Mouse (Mus musculus): ENCODE data around the gene Itga6. TPM values are rescaled to one million over a fixed set of nuclear protein-coding genes. Genes with fewer than 3 reads are reported as not detected.
A peak's percentile ranks its signal among the peaks of the same experiment; 100 is the strongest.

Gene Itga6
- total RNA-seq, 2 experiments from 2014 or later, result 13.1 to 21.8 TPM

GRCm38 (mm10) chr2:71805120-71805519, 59.7 kb downstream of the Itga6 start:
- DNase-seq, result no peak
- H3K27ac ChIP-seq, result no peak overlapping the region
- TF ChIP-seq CTCF (IDR thresholded peaks at IDR 0.05), result no peak
- intact Hi-C loops (cut with DNase I), result no loop called here
- H3K4me3 ChIP-seq, result no peak overlapping the region

- Histone ChIP-seq H3K27ac (no peak overlapping the region), H3K4me3 (no peak overlapping the region)
- no peak for DNase-seq
- no peak for TF ChIP-seq CTCF (IDR thresholded peaks at IDR 0.05)
- intact Hi-C loops (cut with DNase I), result no loop called here
These were observed 60.5 kb downstream of the Itga6 start for GRCm38 (mm10) chr2:71805611-71806567.

DNA sequence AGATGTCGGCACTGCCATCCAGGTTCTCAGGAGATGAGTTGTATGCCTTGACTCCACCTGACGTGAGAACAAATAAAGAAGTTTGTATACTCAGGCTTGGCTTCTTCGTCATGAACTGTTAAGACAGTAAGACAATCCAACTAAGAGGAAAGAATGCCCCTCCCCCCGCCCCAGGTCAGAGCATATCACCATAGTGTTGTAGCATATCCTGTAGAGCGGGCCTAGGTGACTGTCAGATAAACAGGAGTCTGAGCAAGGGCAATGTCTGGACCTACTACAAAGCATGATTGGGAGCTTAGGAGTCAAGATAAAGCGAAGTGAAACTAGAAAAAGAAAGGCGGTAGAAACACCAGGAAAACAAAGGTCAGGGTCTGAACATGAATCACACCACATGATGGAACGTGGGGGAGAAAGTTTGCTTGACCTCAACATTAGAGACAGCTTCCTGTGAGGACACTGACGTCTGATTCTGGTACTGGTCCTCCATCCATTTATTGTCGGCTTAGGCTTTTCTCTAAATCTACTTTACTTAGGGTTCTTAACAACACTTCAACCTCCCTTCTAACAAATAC, 64.0 kb downstream of the Itga6 start:
- no peak overlapping the region for H3K27ac ChIP-seq
- H3K4me3 ChIP-seq, result no peak overlapping the region
- no peak for TF ChIP-seq CTCF (IDR thresholded peaks at IDR 0.05)
- intact Hi-C loops (cut with DNase I), result no loop called here
- no peak for DNase-seq

GRCm38 (mm10) chr2:71810010-71810409, 64.6 kb downstream of the Itga6 start:
- no peak for DNase-seq
- Histone ChIP-seq H3K27ac (no peak overlapping the region), H3K4me3 (no peak overlapping the region)
- intact Hi-C loops (cut with DNase I), result no loop called here
- TF ChIP-seq CTCF (IDR thresholded peaks at IDR 0.05), result no peak

GRCm38 (mm10) chr2:71810906-71811305, 65.5 kb downstream of the Itga6 start:
- intact Hi-C loops (cut with DNase I), result no loop called here

DNA sequence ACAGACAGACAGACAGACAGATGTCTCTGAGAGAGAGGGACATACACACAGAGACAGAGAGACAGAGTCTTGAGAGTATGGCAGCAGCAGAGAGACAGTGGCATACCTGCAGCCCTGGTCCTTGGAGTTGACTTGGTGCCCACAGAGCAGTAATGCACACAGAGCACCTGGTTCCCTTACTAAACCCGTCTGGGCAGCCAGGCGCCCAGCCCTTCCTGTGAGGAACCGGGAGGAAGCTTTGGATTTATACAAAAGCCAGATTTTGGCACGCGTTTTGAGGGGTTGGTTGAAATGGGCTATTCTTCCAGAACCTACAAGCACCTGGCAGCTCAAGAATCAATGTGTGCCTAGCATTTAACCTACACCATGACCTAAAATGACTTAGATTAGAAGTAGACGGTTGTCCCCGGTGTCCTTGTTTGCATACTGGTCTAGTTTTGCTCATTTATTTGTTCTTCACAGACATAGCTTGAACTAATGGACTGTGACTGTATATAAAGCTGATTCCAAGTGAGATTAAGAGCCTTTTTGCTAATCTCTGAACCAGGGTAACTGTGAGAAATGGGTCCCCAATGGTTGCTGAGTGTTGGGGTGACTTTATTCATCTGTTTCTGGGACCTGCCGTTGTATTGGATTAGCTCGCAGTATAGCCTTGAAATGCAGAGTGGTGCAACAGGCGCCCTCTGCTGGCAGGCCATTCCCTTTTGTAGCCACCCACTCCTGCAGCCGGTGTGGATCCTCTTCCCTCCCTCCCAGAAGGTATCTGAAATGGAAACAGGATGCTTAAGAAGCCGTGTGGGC, 67.0 kb downstream of the Itga6 start:
- Histone ChIP-seq H3K4me3 (peak overlapping the region; percentile 13), H3K27ac (peak overlapping the region; percentile 49)
- intact Hi-C loops (cut with DNase I), result loop anchor here (1.0 kb wide), 1 partner anchor 213 kb away; no protein-coding TSS in a partner anchor
- peak; percentile 84 for DNase-seq
- no peak; the same call in 1 of the 2 replicates for TF ChIP-seq CTCF (IDR thresholded peaks at IDR 0.05)

More at GRCm38 (mm10) chr2:71810906-71811305, 65.5 kb downstream of the Itga6 start:
- no peak overlapping the region for H3K4me3 ChIP-seq
- no peak for DNase-seq
- TF ChIP-seq CTCF (IDR thresholded peaks at IDR 0.05), result no peak
- no peak overlapping the region for H3K27ac ChIP-seq

DNA sequence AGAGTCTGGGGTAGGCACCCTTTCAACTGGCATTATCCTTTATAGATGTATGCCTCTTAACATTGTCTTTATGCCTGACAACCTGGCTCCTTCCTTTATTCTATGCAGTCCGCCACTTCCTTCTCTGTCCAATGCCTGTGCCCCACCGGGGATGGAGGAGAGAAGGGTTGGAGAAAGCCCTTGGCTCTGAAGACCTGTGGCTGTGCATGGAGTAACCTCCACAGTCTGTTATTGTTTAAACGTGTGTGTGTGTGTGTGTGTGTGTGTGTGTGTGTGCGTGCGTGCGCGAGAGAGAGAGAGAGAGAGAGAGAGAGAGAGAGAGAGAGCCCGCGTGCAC, 67.6 kb downstream of the Itga6 start:
- no peak for TF ChIP-seq CTCF (IDR thresholded peaks at IDR 0.05)
- peak overlapping the region; percentile 11 for H3K4me3 ChIP-seq
- H3K27ac ChIP-seq, result peak overlapping the region; percentile 49
- DNase-seq, result no peak
- intact Hi-C loops (cut with DNase I), result no loop called here

DNA sequence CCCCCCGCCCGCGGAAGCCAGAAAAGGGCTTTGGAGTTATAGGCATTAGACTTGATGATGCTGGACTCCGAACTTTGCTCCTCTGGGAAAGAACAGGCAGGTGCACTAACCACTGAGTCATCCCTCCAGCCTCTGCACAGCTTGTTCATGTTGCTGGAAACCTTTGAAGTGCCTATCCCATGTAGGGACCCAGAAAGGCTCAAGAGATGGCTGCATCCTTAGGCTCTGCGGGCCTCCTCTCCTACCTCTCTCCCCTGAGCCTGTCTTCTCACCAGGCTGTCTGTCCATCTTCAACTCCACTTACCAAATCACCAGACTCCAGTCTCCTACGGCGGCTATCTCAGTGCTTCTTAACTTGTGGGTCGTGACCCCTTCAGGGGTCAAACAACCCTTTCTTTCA, 68.0 kb downstream of the Itga6 start:
- H3K27ac ChIP-seq, result peak overlapping the region; percentile 56
- no peak for DNase-seq
- TF ChIP-seq CTCF (IDR thresholded peaks at IDR 0.05), result no peak
- H3K4me3 ChIP-seq, result no peak overlapping the region
- intact Hi-C loops (cut with DNase I), result no loop called here

GRCm38 (mm10) chr2:71814016-71814415, 68.6 kb downstream of the Itga6 start:
- no peak for TF ChIP-seq CTCF (IDR thresholded peaks at IDR 0.05)
- H3K4me3 ChIP-seq, result no peak overlapping the region
- intact Hi-C loops (cut with DNase I), result no loop called here
- peak overlapping the region; percentile 56 for H3K27ac ChIP-seq
- DNase-seq, result no peak

DNA sequence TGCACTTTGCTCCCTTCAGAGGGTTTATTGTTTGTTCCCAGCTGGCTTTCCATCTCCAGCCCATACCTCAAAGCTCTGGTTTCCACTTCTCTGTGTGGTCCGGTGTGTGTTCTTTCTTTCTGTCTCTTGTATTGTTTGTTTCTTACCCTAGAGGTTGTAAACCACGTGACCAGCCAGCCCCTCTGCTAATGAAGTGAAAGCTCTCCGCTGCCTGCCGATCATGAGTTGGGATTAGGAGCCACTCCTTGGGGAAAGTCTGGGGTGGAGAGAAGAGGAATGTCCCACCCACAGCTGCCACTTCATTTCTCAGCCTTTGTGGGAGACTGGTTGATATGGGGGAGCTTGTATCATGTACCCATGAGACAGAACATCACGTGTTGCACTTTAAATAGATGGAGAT, 69.9 kb downstream of the Itga6 start:
- H3K4me3 ChIP-seq, result no peak overlapping the region
- no peak overlapping the region for H3K27ac ChIP-seq
- no peak for DNase-seq
- intact Hi-C loops (cut with DNase I), result loop anchor here (5.0 kb wide), 1 partner anchor 658 kb away; no protein-coding TSS in a partner anchor
- TF ChIP-seq CTCF (IDR thresholded peaks at IDR 0.05), result no peak

GRCm38 (mm10) chr2:71816391-71817041, 71.1 kb downstream of the Itga6 start:
- intact Hi-C loops (cut with DNase I), result loop anchor here (1.0 to 5.0 kb wide), 3 partner anchors 217 to 659 kb away; no protein-coding TSS in a partner anchor
- H3K4me3 ChIP-seq, result peak overlapping the region; percentile 25; the same call in 1 of the 2 replicates
- peak; percentile 66 for TF ChIP-seq CTCF (IDR thresholded peaks at IDR 0.05)
- DNase-seq, result no peak
- H3K27ac ChIP-seq, result no peak overlapping the region

DNA sequence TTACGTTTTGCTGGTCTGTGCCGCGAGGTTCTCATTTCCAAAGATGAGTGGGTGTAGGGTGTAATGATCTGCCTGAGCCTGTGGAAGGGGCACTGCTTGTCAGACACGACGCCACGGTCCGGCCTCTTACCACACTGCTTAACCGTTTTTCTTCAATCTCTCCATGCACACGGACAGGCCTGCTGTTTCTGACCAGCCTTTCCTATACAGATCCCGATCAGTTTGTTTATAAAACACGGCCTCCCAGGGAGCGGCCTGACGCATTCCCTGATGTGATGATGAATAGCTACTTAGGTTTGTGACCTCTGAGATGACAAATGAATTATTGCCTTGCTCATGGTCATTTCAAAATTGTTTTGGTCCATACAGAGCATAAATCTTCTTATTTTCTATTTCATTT, 78.7 kb downstream of the Itga6 start:
- Histone ChIP-seq H3K27ac (no peak overlapping the region), H3K4me3 (no peak overlapping the region)
- intact Hi-C loops (cut with DNase I), result no loop called here
- DNase-seq, result no peak
- TF ChIP-seq CTCF (IDR thresholded peaks at IDR 0.05), result no peak

All from gastrocnemius, adult 2 months (tissue).